Mouse (Mus musculus) kidney, adult 2 months (tissue): ENCODE data around the gene Hs3st5.

ENCODE experiments used
- CTCF ChIP-seq: fragments of 200-500 bp; conservative IDR thresholded peaks from 2 replicates; pipeline ENCODE4 v1.5.1; 2011; ENCODE audit warnings: low read depth, mild to moderate bottlenecking, control low read depth, low read length, moderate library complexity, mixed read lengths; ENCODE audit not compliant: insufficient read depth, insufficient read length
- POLR2A ChIP-seq: fragments of 200-500 bp; IDR thresholded peaks from one replicate; pipeline ENCODE4 v1.6.1; 2011; ENCODE audit warnings: low read depth, low read length, control low read depth

DNA sequence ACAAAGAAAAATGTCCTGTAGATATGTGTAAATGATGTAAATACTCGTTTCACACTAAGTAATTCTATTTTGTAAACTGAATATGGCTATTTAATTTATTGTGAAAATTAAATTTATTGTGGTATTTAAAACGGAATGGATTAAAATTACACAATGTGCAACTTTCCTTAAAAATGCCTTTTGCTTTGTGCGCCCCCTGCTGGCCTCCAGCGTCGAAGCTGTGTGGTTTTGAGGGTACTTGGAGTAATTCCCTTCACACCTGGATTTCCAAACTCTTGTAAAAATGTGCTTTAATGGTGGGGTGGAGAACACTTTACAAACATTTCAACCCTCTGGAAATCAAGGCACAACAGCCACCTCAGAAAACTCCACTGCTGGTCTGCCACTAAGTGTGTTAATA is 327.6 kb downstream of the Hs3st5 start:
- TF ChIP-seq POLR2A = no peak
- TF ChIP-seq CTCF = peak; percentile 52
